Mouse (Mus musculus): Measurements from ENCODE around the gene Tex38. TPM values are rescaled to one million over a fixed set of nuclear protein-coding genes. Genes with fewer than 3 reads are reported as not detected.

Gene Tex38
- polyA plus RNA-seq, 1 experiment from 2014 or later, result not detected

DNA sequence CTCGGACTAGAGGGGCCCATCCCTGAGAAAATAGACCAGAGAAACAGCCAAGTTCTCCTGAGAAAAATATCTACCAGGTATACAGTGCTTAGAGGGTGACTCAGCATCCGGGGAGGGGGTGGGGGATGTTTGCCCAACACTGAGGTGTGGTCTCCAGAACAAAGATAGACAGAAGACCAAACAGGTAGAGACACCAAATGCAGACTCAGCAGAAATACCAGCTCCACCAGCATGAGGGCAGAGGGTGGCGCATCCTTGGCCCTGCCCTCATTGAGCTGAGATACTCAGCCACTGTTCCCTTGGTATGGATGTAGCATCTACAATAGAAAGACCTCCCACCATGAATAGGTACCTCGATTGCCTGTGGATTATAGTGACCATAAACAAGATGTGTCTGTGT lies 46.0 kb downstream of the Tex38 start:
- WGBS (ENCODE audit: insufficient replicate concordance), result 54% methylated on average over 4 of the region's 4 CpGs
- Histone ChIP-seq H3K4me2 (no peak overlapping the region), H3K27ac (replicated peaks) (no peak overlapping the region), H3K27me3 (no peaks in the 10 kb centered on the region), H3K36me3 (replicated peaks) (peaks cover under 1% of the 10 kb centered on the region; the same call in 1 of the 2 replicates), H3K4me1 (replicated peaks) (peaks cover 23% of the 10 kb centered on the region), H3K4me3 (replicated peaks) (no peak overlapping the region), H3K9me3 (replicated peaks) (no peaks in the 10 kb centered on the region), H3K9ac (no peak overlapping the region)
- no peak for ATAC-seq (ENCODE audit: insufficient read depth)

DNA sequence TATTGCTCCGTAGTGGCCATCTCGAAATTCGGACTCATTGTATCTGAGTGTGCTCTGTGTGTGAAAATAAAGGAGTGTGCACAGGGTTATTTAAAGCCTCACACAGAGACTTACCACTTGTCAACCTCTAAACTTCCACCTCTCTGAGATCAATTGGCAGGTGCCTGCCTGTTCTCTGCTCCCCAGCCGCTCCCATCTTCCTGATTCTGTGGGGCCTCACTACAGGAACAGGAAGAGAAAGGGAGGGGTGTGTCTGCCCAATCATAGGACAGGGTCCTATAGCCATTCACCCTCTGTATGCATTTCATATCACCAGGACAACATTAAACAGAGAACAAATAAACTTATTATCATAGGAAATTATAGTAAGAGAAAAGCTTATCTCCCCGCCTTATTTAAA lies 47.1 kb downstream of the Tex38 start:
- H3K4me1 ChIP-seq (replicated peaks), result peaks cover 12% of the 10 kb centered on the region
- ATAC-seq (ENCODE audit: insufficient read depth), result no peak
- H3K4me2 ChIP-seq, result no peak overlapping the region
- H3K27ac ChIP-seq (replicated peaks), result no peak overlapping the region
- H3K9ac ChIP-seq, result no peak overlapping the region
- 49% methylated on average over 5 of the region's 5 CpGs for WGBS (ENCODE audit: insufficient replicate concordance)
- no peaks in the 10 kb centered on the region for H3K27me3 ChIP-seq
- no peaks in the 10 kb centered on the region for H3K36me3 ChIP-seq (replicated peaks)
- H3K9me3 ChIP-seq (replicated peaks), result no peaks in the 10 kb centered on the region
- H3K4me3 ChIP-seq (replicated peaks), result no peak overlapping the region

GRCm38 (mm10) chr4:115732223-115732818 lies 48.5 kb downstream of the Tex38 start:
- H3K9ac ChIP-seq, result no peak overlapping the region
- H3K4me3 ChIP-seq (replicated peaks), result no peak overlapping the region
- 31% methylated on average over 3 of the region's 3 CpGs for WGBS (ENCODE audit: insufficient replicate concordance)
- no peak for ATAC-seq (ENCODE audit: insufficient read depth)
- H3K36me3 ChIP-seq (replicated peaks), result no peaks in the 10 kb centered on the region
- peaks cover 4% of the 10 kb centered on the region; the same call in 1 of the 2 replicates for H3K4me1 ChIP-seq (replicated peaks)
- H3K9me3 ChIP-seq (replicated peaks), result no peaks in the 10 kb centered on the region
- H3K4me2 ChIP-seq, result no peak overlapping the region
- no peak overlapping the region for H3K27ac ChIP-seq (replicated peaks)
- no peaks in the 10 kb centered on the region for H3K27me3 ChIP-seq

DNA sequence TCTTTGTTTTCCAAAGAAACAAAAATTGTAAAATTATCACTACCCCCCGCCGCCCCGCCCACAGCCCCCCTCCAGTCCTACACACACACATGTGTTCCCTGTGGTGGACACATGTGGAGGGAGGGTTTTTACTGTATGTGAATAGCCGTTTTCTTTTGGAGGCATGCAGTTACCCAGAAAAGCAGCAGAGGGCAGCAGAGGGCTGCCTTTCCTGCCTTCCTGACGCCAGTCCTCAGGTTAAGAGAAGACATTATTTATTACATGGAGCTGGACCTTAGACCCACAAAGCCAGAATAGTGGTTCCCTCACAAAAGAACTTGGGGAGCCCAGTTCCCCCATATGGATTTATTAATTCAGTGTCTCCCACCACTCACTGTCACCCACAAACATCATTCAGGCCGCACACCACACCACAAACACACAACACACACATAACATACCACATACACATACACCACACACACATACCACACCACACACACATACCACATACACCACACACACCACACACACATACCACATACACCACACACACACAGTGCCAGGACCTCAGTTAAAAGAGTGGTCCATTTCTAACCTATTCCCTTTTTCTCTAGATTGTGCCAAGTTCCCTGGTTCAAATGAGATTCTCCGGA lies 49.1 kb downstream of the Tex38 start:
- ATAC-seq (ENCODE audit: insufficient read depth), result 0 out of 2 replicates have a peak, but pooled peaks have one; percentile 47
- no peaks in the 10 kb centered on the region for H3K27me3 ChIP-seq
- H3K4me1 ChIP-seq (replicated peaks), result no peaks in the 10 kb centered on the region; the same call in 1 of the 2 replicates
- WGBS (ENCODE audit: insufficient replicate concordance), result 9% methylated on average over 7 of the region's 7 CpGs
- no peaks in the 10 kb centered on the region for H3K36me3 ChIP-seq (replicated peaks)
- no peak overlapping the region for H3K9ac ChIP-seq
- no peaks in the 10 kb centered on the region for H3K9me3 ChIP-seq (replicated peaks)
- no peak overlapping the region for H3K27ac ChIP-seq (replicated peaks)
- H3K4me3 ChIP-seq (replicated peaks), result no peak overlapping the region
- no peak overlapping the region for H3K4me2 ChIP-seq

Other genes starting within 250 kb of the Tex38 start
- gene Cyp4a31, start 217.4 kb downstream of the Tex38 start, polyA plus RNA-seq (2015; fragmentation: Nextera tagmentation; extraction: Ambion mirVana), result 0.32 and 1.1 TPM in 2 replicates
- not detected in 2 replicates for gene Cyp4a32, start 180.0 kb downstream of the Tex38 start, polyA plus RNA-seq (2015; fragmentation: Nextera tagmentation; extraction: Ambion mirVana)
- gene Cyp4b1, start 133.3 kb downstream of the Tex38 start, polyA plus RNA-seq (2015; fragmentation: Nextera tagmentation; extraction: Ambion mirVana), result 3.7 and 3.8 TPM in 2 replicates
- gene Efcab14, start 43.3 kb downstream of the Tex38 start, polyA plus RNA-seq (2015; fragmentation: Nextera tagmentation; extraction: Ambion mirVana), result 10.3 and 10.7 TPM in 2 replicates
- gene Atpaf1, start 3.8 kb upstream of the Tex38 start, polyA plus RNA-seq (2015; fragmentation: Nextera tagmentation; extraction: Ambion mirVana), result 15.7 and 16.4 TPM in 2 replicates
- gene Mob3c, start 47.1 kb upstream of the Tex38 start, polyA plus RNA-seq (2015; fragmentation: Nextera tagmentation; extraction: Ambion mirVana), result 8.0 and 8.2 TPM in 2 replicates
- gene Mknk1, start 58.2 kb upstream of the Tex38 start, polyA plus RNA-seq (2015; fragmentation: Nextera tagmentation; extraction: Ambion mirVana), result 30.0 and 33.1 TPM in 2 replicates
- gene Kncn, start 103.4 kb upstream of the Tex38 start, polyA plus RNA-seq (2015; fragmentation: Nextera tagmentation; extraction: Ambion mirVana), result not detected in 2 replicates
- gene 6430628N08Rik, start 109.6 kb upstream of the Tex38 start, polyA plus RNA-seq (2015; fragmentation: Nextera tagmentation; extraction: Ambion mirVana), result not detected in 2 replicates
- not detected in 2 replicates for gene Dmbx1, start 158.9 kb upstream of the Tex38 start, polyA plus RNA-seq (2015; fragmentation: Nextera tagmentation; extraction: Ambion mirVana)
- 10.0 and 12.7 TPM in 2 replicates for gene Faah, start 236.9 kb upstream of the Tex38 start, polyA plus RNA-seq (2015; fragmentation: Nextera tagmentation; extraction: Ambion mirVana)

Measured in liver, embryonic 15.5 days (tissue).